In the genomic region with DNA sequence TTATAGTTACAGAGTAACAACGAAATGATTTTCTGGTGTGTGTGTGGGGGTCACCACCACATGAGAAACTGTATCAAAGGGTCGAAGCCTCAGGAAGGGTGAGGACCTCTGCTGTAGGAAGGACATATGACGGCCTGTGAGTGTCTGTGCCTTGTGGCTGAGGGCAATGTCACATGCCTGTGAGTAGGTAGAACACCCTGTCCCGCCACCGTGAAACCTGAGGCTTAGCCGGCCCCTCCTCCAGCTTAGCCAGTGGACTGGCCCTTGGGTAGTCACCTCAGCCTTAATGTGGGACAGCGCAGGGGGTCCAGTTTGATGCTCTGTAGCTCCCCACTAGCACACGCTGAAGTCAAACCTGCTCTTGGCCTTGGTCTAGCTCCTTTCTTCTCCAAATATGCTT, we compare ENCODE assay signal across 23 mouse cellular contexts.
"Had no signal": no experiment of that assay in that cellular context is flagged by ENCODE, and none has a peak within 500 bp of the region (broad histone marks: within the 10 kb centered on the region; RNA-seq: fewer than 3 reads in every experiment).

No protein-coding gene starts in this region.

- H3K36me3 ChIP-seq: hindbrain, embryonic 13.5 days; hindbrain, embryonic 15.5 days; kidney, embryonic 15.5 days; limb, embryonic 13.5 days; limb, embryonic 15.5 days; liver, embryonic 12.5 days had no signal

- H3K27ac ChIP-seq: hindbrain, embryonic 13.5 days; hindbrain, embryonic 15.5 days; hindbrain, postnatal 0 days; kidney, postnatal 0 days; limb, embryonic 13.5 days; limb, embryonic 15.5 days; liver, embryonic 12.5 days; liver, embryonic 14.5 days had no signal

- ATAC-seq: forebrain, postnatal 0 days; hindbrain, postnatal 0 days; intestine, embryonic 16.5 days; liver, embryonic 12.5 days had no signal

- H3K9me3 ChIP-seq: heart, embryonic 12.5 days; hindbrain, embryonic 13.5 days; hindbrain, embryonic 15.5 days; kidney, embryonic 15.5 days; limb, embryonic 13.5 days; limb, embryonic 15.5 days; liver, embryonic 12.5 days had no signal

- DNase-seq: forebrain, postnatal 0 days; gastrocnemius, postnatal 25 days; heart, postnatal 10 days; heart, postnatal 36 days; kidney, adult 11 months; kidney, adult 2 months; kidney, adult 9 months; kidney, postnatal 14 days; kidney, postnatal 36 days; layer of hippocampus, adult 9-11 months; layer of hippocampus, postnatal 36 days; left cerebral cortex, postnatal 4 days had no signal

- H3K9ac ChIP-seq: forebrain, postnatal 0 days; heart, embryonic 12.5 days; hindbrain, embryonic 13.5 days; hindbrain, embryonic 15.5 days; kidney, embryonic 15.5 days; limb, embryonic 13.5 days; limb, embryonic 15.5 days; liver, embryonic 12.5 days; liver, embryonic 14.5 days had no signal

- H3K4me1 ChIP-seq: liver, embryonic 12.5 days had no signal

- H3K4me2 ChIP-seq: heart, embryonic 12.5 days; hindbrain, embryonic 13.5 days; hindbrain, embryonic 15.5 days; kidney, embryonic 15.5 days; limb, embryonic 13.5 days; limb, embryonic 15.5 days; liver, embryonic 12.5 days had no signal

- H3K4me3 ChIP-seq: heart, embryonic 12.5 days; hindbrain, embryonic 13.5 days; hindbrain, embryonic 15.5 days; kidney, embryonic 15.5 days; limb, embryonic 13.5 days; limb, embryonic 15.5 days; liver, embryonic 12.5 days had no signal
